Mouse (Mus musculus): ENCODE data around the gene Med24.
"Not testable (repeated sequence)": the region's sequence is repeated elsewhere in the genome, so short reads cannot be mapped to it uniquely, and the experiment has no call there.

The Med24 gene

GRCm38 (mm10) chr11:98736176-98736575 lies 6.9 kb upstream of the Med24 start:
- in situ Hi-C loops (cut with MboI; ENCODE audit: low pct_unique_long_range_greater_than_20kb in 1 of 2, low sequenced_read_pairs in 2 of 2, unreplicated experiment in 1 of 2) = loop anchor here in 1 of 2 experiments (10.0 kb wide), 1 partner anchor 49 kb away; no protein-coding TSS in a partner anchor

- in situ Hi-C loops (cut with MboI; ENCODE audit: low pct_unique_long_range_greater_than_20kb in 1 of 2, low sequenced_read_pairs in 2 of 2, unreplicated experiment in 1 of 2) = loop anchor here in 1 of 2 experiments (10.0 kb wide), 1 partner anchor 50 kb away; no protein-coding TSS in a partner anchor
These were observed 5.9 kb upstream of the Med24 start for GRCm38 (mm10) chr11:98735111-98735510.

DNA sequence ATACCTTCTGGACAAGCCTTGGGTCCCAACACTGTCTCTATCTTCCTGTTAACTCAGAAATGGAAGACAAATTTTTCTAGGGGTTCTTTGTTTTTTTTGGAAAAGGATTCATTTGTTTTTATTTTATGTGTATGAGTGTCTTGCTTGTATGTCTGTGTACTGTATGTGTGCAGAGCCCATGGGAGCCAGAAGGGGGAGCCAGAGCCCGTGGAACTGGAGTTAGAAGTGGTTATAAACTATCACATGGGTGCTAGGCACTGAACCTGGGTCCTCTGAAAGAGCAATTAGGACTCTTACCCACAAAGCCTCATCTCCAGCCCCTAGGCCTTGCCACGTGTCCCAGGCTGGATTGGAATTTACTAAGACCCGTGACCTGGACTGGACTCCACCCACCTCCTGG lies 4.8 kb upstream of the Med24 start:
- in situ Hi-C loops (cut with MboI; ENCODE audit: low pct_unique_long_range_greater_than_20kb in 1 of 2, low sequenced_read_pairs in 2 of 2, unreplicated experiment in 1 of 2) = loop anchor here in 1 of 2 experiments (10.0 kb wide), 1 partner anchor 51 kb away; no protein-coding TSS in a partner anchor

- in situ Hi-C loops (cut with MboI; ENCODE audit: low pct_unique_long_range_greater_than_20kb in 1 of 2, low sequenced_read_pairs in 2 of 2, unreplicated experiment in 1 of 2) = loop anchor here in 1 of 2 experiments (10.0 kb wide), 1 partner anchor 54 kb away; no protein-coding TSS in a partner anchor
These were observed 1.9 kb upstream of the Med24 start for GRCm38 (mm10) chr11:98731134-98731533.

DNA sequence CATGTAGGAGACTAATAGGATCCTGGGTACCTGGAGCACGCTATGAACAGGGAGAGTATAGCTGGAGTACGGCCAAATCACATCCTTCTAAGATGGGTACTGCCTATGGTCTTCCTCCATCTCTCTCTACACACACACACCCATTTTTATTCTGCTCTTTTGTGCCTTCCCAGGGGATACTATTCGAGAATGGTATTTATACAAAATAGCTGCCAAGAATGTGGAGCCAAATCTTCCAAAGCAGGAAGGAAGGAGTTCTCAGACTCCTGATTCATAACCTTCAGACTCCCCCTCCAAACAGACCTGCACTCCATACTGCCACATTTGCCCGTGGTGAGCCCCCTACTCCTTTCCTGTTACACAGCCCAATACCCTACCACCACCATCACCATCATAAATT lies 1.5 kb upstream of the Med24 start:
- in situ Hi-C loops (cut with MboI; ENCODE audit: low pct_unique_long_range_greater_than_20kb in 1 of 2, low sequenced_read_pairs in 2 of 2, unreplicated experiment in 1 of 2) = loop anchor here in 1 of 2 experiments (10.0 kb wide), 1 partner anchor 54 kb away; no protein-coding TSS in a partner anchor

- in situ Hi-C loops (cut with MboI; ENCODE audit: low pct_unique_long_range_greater_than_20kb in 1 of 2, low sequenced_read_pairs in 2 of 2, unreplicated experiment in 1 of 2) = no loop called here
These were observed 3.2 kb downstream of the Med24 start for GRCm38 (mm10) chr11:98725926-98726506.

DNA sequence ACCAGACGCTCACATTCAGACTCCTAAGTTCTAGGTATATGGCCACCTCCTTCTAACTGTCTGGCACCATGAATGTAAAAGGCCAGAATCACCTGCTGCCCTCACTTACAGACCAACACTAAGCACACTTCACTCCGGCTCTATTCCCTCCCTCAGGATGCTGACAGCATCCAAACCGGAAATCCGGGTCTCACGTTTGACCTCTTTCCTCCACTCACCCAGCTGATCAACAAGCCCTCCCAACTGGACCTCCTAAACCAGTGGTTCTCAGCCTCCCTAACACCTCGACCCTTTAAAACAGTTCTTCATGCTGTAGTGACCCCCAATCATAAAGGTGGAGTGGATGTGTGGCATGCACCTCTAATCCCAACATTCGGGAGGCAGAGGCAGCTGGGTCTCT lies 6.1 kb downstream of the Med24 start:
- in situ Hi-C loops (cut with MboI; ENCODE audit: low pct_unique_long_range_greater_than_20kb in 1 of 2, low sequenced_read_pairs in 2 of 2, unreplicated experiment in 1 of 2) = no loop called here

DNA sequence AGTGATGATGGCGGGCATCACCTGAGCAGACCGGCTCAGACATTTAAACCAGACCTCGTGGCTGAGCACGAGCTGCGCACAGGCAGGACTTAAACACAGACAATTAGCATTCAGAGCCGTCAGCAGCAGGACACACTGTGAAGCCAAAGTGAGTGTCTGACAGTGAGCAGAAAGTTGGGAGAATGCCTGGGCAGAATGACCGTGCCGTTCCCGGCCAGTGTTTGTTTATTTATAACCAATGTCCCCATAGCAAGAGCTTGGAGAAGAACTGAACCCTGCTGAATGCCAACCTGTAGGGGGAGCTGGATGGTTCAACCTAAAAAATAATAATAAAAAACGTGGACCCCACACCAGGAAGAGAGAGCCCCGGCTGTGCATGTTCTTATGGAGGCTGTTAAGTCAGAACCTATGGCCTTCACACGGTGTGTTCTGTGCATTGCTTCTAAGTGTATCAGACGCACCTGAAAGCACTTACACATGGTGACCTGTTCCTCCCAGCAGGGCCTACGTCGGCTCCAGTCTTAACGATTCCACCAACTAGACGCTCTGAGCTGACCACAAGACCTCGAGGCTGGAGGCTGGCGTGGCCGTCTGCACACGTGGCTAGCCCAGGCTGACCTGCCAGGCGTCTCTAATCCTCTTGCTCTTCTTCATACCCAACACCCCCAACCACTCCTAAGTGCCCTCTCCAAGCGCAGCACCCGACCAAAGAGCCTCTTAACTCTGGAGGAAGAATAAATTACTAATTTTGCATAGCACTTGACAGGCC lies 7.6 kb downstream of the Med24 start:
- in situ Hi-C loops (cut with MboI; ENCODE audit: low pct_unique_long_range_greater_than_20kb in 1 of 2, low sequenced_read_pairs in 2 of 2, unreplicated experiment in 1 of 2) = no loop called here

GRCm38 (mm10) chr11:98720756-98721155 lies 8.5 kb downstream of the Med24 start:
- in situ Hi-C loops (cut with MboI; ENCODE audit: low pct_unique_long_range_greater_than_20kb in 1 of 2, low sequenced_read_pairs in 2 of 2, unreplicated experiment in 1 of 2) = no loop called here

DNA sequence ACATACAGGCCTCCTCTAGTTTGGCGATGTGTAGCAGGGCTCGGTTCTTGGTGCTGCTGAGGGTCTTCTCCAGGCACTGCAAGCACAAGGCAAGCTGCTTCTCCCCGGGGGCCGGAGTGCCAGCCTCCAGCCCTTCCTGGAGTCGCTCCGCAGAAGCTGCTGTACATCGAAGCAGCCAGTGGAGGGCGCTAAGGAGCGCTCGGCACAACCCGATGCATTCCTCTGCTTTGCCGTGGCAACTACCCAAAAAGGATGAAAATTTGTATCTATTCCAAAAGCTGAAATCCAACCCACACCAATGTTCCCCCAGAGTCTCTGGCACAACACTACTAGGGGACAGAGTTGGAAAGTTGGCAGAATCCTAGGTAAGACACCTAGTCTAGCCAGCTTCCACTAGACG lies 11.3 kb downstream of the Med24 start:
- in situ Hi-C loops (cut with MboI; ENCODE audit: low pct_unique_long_range_greater_than_20kb in 1 of 2, low sequenced_read_pairs in 2 of 2, unreplicated experiment in 1 of 2) = no loop called here

GRCm38 (mm10) chr11:98715946-98716345 lies 13.3 kb downstream of the Med24 start:
- in situ Hi-C loops (cut with MboI; ENCODE audit: low pct_unique_long_range_greater_than_20kb in 1 of 2, low sequenced_read_pairs in 2 of 2, unreplicated experiment in 1 of 2) = no loop called here

DNA sequence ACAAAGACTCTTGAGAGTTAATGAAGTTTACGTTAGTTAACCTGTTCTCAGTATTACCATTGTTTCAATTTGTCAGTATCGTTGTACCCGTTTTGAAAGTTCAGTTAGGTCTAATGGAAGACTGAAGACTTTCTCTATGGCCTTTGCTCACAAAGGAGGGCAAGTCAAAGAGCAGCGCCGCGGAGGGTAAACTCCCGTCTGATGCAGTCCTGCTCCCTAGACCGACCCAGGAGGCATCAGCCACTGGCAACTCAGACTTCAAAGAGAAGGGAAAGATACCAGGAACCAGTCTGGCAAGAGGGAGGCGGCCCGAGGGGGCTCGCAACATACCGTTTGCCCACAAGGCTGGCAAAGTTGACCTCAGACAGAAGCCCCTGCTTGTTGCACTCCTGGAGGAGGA lies 15.5 kb downstream of the Med24 start:
- in situ Hi-C loops (cut with MboI; ENCODE audit: low pct_unique_long_range_greater_than_20kb in 1 of 2, low sequenced_read_pairs in 2 of 2, unreplicated experiment in 1 of 2) = no loop called here

DNA sequence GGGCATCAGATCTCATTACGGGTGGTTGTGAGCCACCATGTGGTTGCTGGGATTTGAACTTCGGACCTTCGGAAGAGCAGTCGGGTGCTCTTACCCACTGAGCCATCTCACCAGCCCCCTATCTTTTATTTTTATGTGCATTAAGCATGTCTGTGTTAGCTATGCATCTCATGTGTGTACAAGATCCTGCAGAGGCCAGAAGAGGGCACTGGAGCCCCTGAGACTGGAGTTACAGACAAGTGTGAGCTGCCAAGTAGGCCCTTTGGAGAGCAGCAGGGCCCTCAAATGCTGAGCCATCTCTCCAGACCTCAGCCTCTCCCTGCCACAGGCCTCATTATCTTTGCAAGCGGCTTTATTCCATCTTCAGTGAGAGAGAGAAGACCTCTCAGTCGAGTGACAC lies 17.2 kb downstream of the Med24 start:
- in situ Hi-C loops (cut with MboI; ENCODE audit: low pct_unique_long_range_greater_than_20kb in 1 of 2, low sequenced_read_pairs in 2 of 2, unreplicated experiment in 1 of 2) = not testable (repeated sequence)

GRCm38 (mm10) chr11:98711046-98711434 lies 18.2 kb downstream of the Med24 start:
- in situ Hi-C loops (cut with MboI; ENCODE audit: low pct_unique_long_range_greater_than_20kb in 1 of 2, low sequenced_read_pairs in 2 of 2, unreplicated experiment in 1 of 2) = no loop called here

DNA sequence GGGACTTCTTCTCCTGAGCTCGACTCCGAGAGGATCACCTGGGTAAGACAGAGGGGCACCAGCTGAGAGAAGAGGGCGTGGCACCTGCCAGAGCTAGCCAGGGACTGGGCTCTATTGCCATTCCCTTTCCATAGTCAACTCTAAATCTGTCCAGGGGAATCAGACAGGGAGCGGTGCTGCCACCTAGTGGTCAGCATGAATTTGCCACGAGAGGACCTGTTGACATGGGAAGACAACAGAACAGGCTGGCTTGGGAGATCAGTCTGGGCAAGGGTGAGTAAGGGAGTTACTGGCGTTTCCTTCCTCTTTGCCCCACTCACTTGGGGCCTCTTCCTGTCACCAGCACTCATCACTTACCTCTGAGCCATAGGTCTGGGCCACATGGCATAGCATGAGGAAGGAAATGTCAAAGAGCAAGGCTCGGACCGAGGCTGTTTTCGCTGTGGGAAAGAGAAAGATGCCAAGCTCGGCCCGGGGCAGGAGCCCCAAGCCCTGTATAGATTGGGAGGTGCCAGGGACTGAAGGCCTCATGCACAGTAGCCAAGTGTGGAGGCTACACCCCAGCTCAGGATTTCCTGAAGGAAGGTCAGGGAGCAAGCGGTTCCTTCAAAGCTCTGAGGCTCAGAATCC lies 18.7 kb downstream of the Med24 start:
- in situ Hi-C loops (cut with MboI; ENCODE audit: low pct_unique_long_range_greater_than_20kb in 1 of 2, low sequenced_read_pairs in 2 of 2, unreplicated experiment in 1 of 2) = no loop called here

DNA sequence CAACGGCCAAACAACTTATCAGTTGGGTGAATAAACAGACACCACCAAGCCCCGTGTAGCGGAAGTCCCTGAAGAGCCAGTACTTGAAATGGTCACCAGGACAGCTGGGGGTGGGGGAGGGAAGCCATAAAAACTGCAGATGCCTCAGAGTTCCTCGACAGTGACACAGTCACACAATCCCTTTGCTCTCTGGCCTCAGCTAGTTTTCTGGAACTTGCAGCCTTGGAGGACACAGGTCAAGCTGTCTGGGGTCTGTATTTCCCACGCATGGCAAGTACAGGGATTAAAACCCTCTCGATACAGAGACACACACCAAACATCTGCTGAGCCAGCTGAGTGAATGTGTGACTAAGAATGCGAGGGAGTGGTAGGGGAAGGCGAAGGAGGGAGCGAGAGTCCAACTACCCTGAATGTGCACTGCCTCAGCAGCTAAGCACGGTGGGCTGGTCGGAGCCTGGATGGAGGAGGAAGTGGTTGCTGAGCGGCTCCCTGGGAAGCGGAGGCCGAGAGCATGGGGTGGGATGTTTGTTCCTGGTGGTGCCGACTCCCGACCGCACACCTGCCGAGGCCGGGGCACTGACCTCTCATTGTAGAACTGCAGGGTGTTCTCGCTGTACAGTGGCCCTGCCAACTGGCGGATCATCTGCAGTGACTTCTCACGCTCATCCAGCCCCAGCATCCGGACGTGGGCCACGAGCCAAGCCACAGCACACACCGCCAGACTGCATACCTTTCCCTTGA lies 20.1 kb downstream of the Med24 start:
- in situ Hi-C loops (cut with MboI; ENCODE audit: low pct_unique_long_range_greater_than_20kb in 1 of 2, low sequenced_read_pairs in 2 of 2, unreplicated experiment in 1 of 2) = no loop called here

DNA sequence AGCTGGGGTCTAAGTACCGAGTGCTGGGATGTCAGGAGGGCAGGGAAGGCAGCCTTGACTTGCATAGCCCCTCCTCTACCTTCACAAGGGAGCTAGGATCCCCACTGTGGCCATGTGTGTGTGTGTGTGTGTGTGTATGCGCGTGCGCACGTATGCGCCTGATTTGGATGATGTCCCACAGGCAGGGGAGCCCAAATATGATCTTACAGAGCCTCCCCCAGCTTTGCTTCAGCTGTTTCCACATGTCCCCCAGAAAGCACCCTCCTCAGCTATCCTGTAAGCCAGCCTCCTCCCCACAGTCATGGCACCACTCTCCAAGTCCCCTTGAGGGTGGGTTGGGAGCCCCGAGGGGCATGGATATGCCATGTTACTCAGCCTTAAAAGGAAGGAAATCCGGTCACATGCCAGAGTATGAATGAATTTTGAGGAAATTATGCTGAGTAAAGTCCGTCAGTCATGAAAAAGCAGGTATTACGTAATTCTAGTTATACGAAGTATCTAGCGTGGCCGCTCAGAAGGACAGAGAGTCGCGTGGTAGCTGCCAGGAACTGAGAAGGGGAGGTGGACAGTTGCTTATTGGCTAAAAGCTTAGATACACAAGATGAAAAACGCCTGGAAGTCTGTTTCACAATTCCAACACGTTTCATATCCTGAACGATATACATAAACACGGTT lies 20.8 kb downstream of the Med24 start:
- in situ Hi-C loops (cut with MboI; ENCODE audit: low pct_unique_long_range_greater_than_20kb in 1 of 2, low sequenced_read_pairs in 2 of 2, unreplicated experiment in 1 of 2) = no loop called here
